Mouse (Mus musculus) neutrophil, adult 83 days (primary cell): ENCODE data around the gene Olfr104-ps. TPM values are rescaled to one million over a fixed set of nuclear protein-coding genes. Genes with fewer than 3 reads are reported as not detected.

ENCODE experiments used
- total RNA-seq, 2 experiments: library from RNA; stranded (reverse); gene quantifications; one replicate each; pipeline ENCODE4 v1.2.4; 2023

Gene Olfr104-ps
- not detected for total RNA-seq

GRCm38 (mm10) chr17:37359282-37359681 is at the start of gene Olfr104-ps:
Gene Olfr104-ps, plus strand, starts transcription at chr17:37359582.

GRCm38 (mm10) chr17:37316954-37317353 is 42.4 kb upstream of the Olfr104-ps start, which contains the start of gene Olfr102:
Gene Olfr102, minus strand, starts transcription at chr17:37317054.

GRCm38 (mm10) chr17:37339598-37339997 is 19.8 kb upstream of the Olfr104-ps start, which contains the start of gene Olfr103:
Gene Olfr103, minus strand, starts transcription at chr17:37339698.

GRCm38 (mm10) chr17:37378733-37379132 is 19.4 kb downstream of the Olfr104-ps start, which contains the start of gene Olfr105-ps:
Gene Olfr105-ps, plus strand, starts transcription at chr17:37379033.

GRCm38 (mm10) chr17:37390093-37390492 is 30.7 kb downstream of the Olfr104-ps start, which contains the start of gene Olfr106-ps:
Gene Olfr106-ps, plus strand, starts transcription at chr17:37390393.

GRCm38 (mm10) chr17:37398926-37399325 is 39.5 kb downstream of the Olfr104-ps start, which contains the start of gene Olfr107:
Gene Olfr107, plus strand, starts transcription at chr17:37399226.

Other genes with a start within 250 kb of the Olfr104-ps start
- not detected for gene Olfr92, start 239.5 kb upstream of the Olfr104-ps start, total RNA-seq
- gene Olfr93, start 198.1 kb upstream of the Olfr104-ps start, total RNA-seq = not detected
- gene Ubd, start 165.7 kb upstream of the Olfr104-ps start, total RNA-seq = not detected
- not detected for gene Olfr94, start 158.6 kb upstream of the Olfr104-ps start, total RNA-seq
- not detected for gene Olfr95, start 146.5 kb upstream of the Olfr104-ps start, total RNA-seq
- not detected for gene Olfr96, start 139.4 kb upstream of the Olfr104-ps start, total RNA-seq
- gene Olfr97, start 122.3 kb upstream of the Olfr104-ps start, total RNA-seq = not detected
- gene Olfr98, start 95.8 kb upstream of the Olfr104-ps start, total RNA-seq = not detected
- 1 to 10 TPM; 4.0 to 5.0 TPM for gene H2-M3, start 89.4 kb upstream of the Olfr104-ps start, total RNA-seq
- not detected for gene Olfr99, start 76.1 kb upstream of the Olfr104-ps start, total RNA-seq
- gene Olfr101, start 55.3 kb upstream of the Olfr104-ps start, total RNA-seq = not detected
- not detected for gene Olfr102, start 42.5 kb upstream of the Olfr104-ps start, total RNA-seq
- not detected for gene Olfr103, start 19.9 kb upstream of the Olfr104-ps start, total RNA-seq
- not detected for gene Olfr105-ps, start 19.5 kb downstream of the Olfr104-ps start, total RNA-seq
- not detected for gene Olfr106-ps, start 30.8 kb downstream of the Olfr104-ps start, total RNA-seq
- not detected for gene Olfr107, start 39.6 kb downstream of the Olfr104-ps start, total RNA-seq
- not detected for gene Olfr108, start 85.9 kb downstream of the Olfr104-ps start, total RNA-seq
- not detected for gene Olfr109, start 99.3 kb downstream of the Olfr104-ps start, total RNA-seq
- not detected for gene H2-M2, start 124.0 kb downstream of the Olfr104-ps start, total RNA-seq
- not detected for gene Olfr110, start 132.9 kb downstream of the Olfr104-ps start, total RNA-seq
- not detected for gene Olfr111, start 148.4 kb downstream of the Olfr104-ps start, total RNA-seq
- not detected for gene Olfr112, start 209.9 kb downstream of the Olfr104-ps start, total RNA-seq
- gene Olfr113, start 218.1 kb downstream of the Olfr104-ps start, total RNA-seq = not detected
- gene Olfr114, start 233.2 kb downstream of the Olfr104-ps start, total RNA-seq = not detected